Mouse (Mus musculus) heart, postnatal 0 days (tissue): Measurements from ENCODE around the gene Hpn. TPM values are rescaled to one million over a fixed set of nuclear protein-coding genes. Genes with fewer than 3 reads are reported as not detected.

Source experiments
- ATAC-seq: fragments of 200-750 bp; cut with Nextera tagmentation; 2 replicates; pipeline ENCODE4 v1.8.0; 2017; ENCODE audit warnings: low read depth, moderate number of reproducible peaks, moderate library complexity; ENCODE audit not compliant: insufficient read depth
- DNase-seq: peaks from one replicate; pipeline ENCODE4 v3.0.0-alpha.2; 2016; ENCODE audit warnings: low spot score
- H3K27ac ChIP-seq: fragments of 300-500 bp; sonication (generic); 2 replicates; pipeline ENCODE4 v1.5.1; 2014; ENCODE audit warnings: low read depth, mild to moderate bottlenecking
- H3K27me3 ChIP-seq: fragments of 300-500 bp; sonication (generic); 2 replicates; pipeline ENCODE4 v1.6.1; 2014; ENCODE audit warnings: low read length, mixed read lengths; ENCODE audit not compliant: control insufficient read depth, insufficient read depth
- H3K36me3 ChIP-seq: fragments of 300-500 bp; sonication (generic); replicated peaks from 2 replicates; pipeline ENCODE4 v1.6.1; 2014; ENCODE audit warnings: low read length, mixed read lengths; ENCODE audit not compliant: control insufficient read depth, insufficient read depth
- H3K4me1 ChIP-seq: fragments of 300-500 bp; sonication (generic); 2 replicates; pipeline ENCODE4 v1.6.1; 2014; ENCODE audit warnings: antibody characterized with exemption; ENCODE audit not compliant: control insufficient read depth, insufficient read depth
- H3K4me2 ChIP-seq: fragments of 300-500 bp; sonication (generic); 2 replicates; pipeline ENCODE4 v1.6.1; 2014; ENCODE audit warnings: low read depth, mild to moderate bottlenecking, low read length, moderate library complexity
- H3K4me3 ChIP-seq: fragments of 300-500 bp; sonication (generic); 2 replicates; pipeline ENCODE4 v1.5.1; 2014; ENCODE audit warnings: low read depth, low read length
- H3K9ac ChIP-seq: fragments of 300-500 bp; sonication (generic); replicated peaks from 2 replicates; pipeline ENCODE4 v1.6.1; 2014; ENCODE audit warnings: low read depth, low read length, mixed read lengths
- H3K9me3 ChIP-seq: fragments of 300-500 bp; sonication (generic); replicated peaks from 2 replicates; pipeline ENCODE4 v1.6.1; 2016; ENCODE audit warnings: low read length; ENCODE audit not compliant: control insufficient read depth
- CTCF ChIP-seq: IDR thresholded peaks from 2 replicates; pipeline ENCODE4 v1.5.1; 2016; ENCODE audit warnings: antibody characterized with exemption, control low read depth, low read depth
- EP300 ChIP-seq: IDR thresholded peaks from 2 replicates; pipeline ENCODE4 v1.6.1; 2016; ENCODE audit warnings: antibody characterized with exemption, low read depth
- WGBS: fragments of 180-500 bp; shearing (Covaris S2); extraction: QIAGEN DNeasy Blood & Tissue Kit; methylation state at CpG from one replicate; pipeline ENCODE4 v1.1.7; 2014; 5-methylcytosine and 5-hydroxymethylcytosine counted together
- polyA plus RNA-seq: library from polyadenylated mRNA; unstranded; fragments of >200 nt; fragmentation: Nextera tagmentation; extraction: Ambion mirVana; gene quantifications from 2 replicates; pipeline ENCODE4 v1.2.1, GENCODE M21; 2015
- total RNA-seq: library from RNA; depleted of rRNA; stranded (reverse); fragments of >200 nt; gene quantifications from 2 replicates; pipeline ENCODE4 v1.2.3, GENCODE M21; 2014; ENCODE audit warnings: low replicate concordance; rRNA removed

Hpn gene
- total and polyA plus RNA-seq, 2 experiments from 2014 or later: 1.7 to 10.5 TPM

GRCm38 (mm10) chr7:31049135-31049845 lies 65.8 kb downstream of the Hpn start:
- H3K9ac ChIP-seq: no peak overlapping the region
- no peak overlapping the region for H3K4me3 ChIP-seq
- peaks cover 25% of the 10 kb centered on the region for H3K4me1 ChIP-seq
- no peak overlapping the region for H3K27ac ChIP-seq
- no peak for ATAC-seq
- no peaks in the 10 kb centered on the region for H3K9me3 ChIP-seq
- H3K27me3 ChIP-seq: peaks cover 35% of the 10 kb centered on the region
- TF ChIP-seq CTCF (no peak), EP300 (no peak)
- no peak overlapping the region for H3K4me2 ChIP-seq
- DNase-seq: no peak
- 33% methylated on average over 5 of the region's 5 CpGs for WGBS
- no peaks in the 10 kb centered on the region for H3K36me3 ChIP-seq

Other genes starting within 250 kb of the Hpn start
- not detected in 2 replicates for gene Cd22, start 234.9 kb downstream of the Hpn start, total RNA-seq
- 0.08 and 0.23 TPM in 2 replicates for gene Cd22, start 234.9 kb downstream of the Hpn start, polyA plus RNA-seq
- gene Mag, start 200.4 kb downstream of the Hpn start, total RNA-seq: 0.38 and 1.2 TPM in 2 replicates
- 0.07 and 0.10 TPM in 2 replicates for gene Mag, start 200.4 kb downstream of the Hpn start, polyA plus RNA-seq
- not detected in 2 replicates for gene Hamp2, start 190.6 kb downstream of the Hpn start, total RNA-seq
- 0.44 TPM in 1 of 2 replicates, not detected in the other for gene Hamp2, start 190.6 kb downstream of the Hpn start, polyA plus RNA-seq
- 42.0 TPM in 1 of 2 replicates, not detected in the other for gene Hamp, start 171.3 kb downstream of the Hpn start, total RNA-seq
- 1.7 and 4.0 TPM in 2 replicates for gene Hamp, start 171.3 kb downstream of the Hpn start, polyA plus RNA-seq
- 101 and 109 TPM in 2 replicates for gene Usf2, start 158.5 kb downstream of the Hpn start, total RNA-seq
- 16.5 and 16.7 TPM in 2 replicates for gene Usf2, start 158.5 kb downstream of the Hpn start, polyA plus RNA-seq
- 6.2 and 12.8 TPM in 2 replicates for gene Lsr, start 141.8 kb downstream of the Hpn start, total RNA-seq
- gene Lsr, start 141.8 kb downstream of the Hpn start, polyA plus RNA-seq: 4.0 and 4.1 TPM in 2 replicates
- gene Fam187b, start 141.5 kb downstream of the Hpn start, total RNA-seq: 0.77 TPM in 1 of 2 replicates, not detected in the other
- gene Fam187b, start 141.5 kb downstream of the Hpn start, polyA plus RNA-seq: 0.18 and 0.58 TPM in 2 replicates
- 54.3 and 69.7 TPM in 2 replicates for gene Fxyd5, start 72.8 kb downstream of the Hpn start, total RNA-seq
- gene Fxyd5, start 72.8 kb downstream of the Hpn start, polyA plus RNA-seq: 41.5 and 46.4 TPM in 2 replicates
- gene Fxyd7, start 63.8 kb downstream of the Hpn start, total RNA-seq: 5.8 TPM in 1 of 2 replicates, not detected in the other
- gene Fxyd7, start 63.8 kb downstream of the Hpn start, polyA plus RNA-seq: 0.67 and 0.72 TPM in 2 replicates
- 499 and 572 TPM in 2 replicates for gene Fxyd1, start 58.1 kb downstream of the Hpn start, total RNA-seq
- 1,579 and 1,586 TPM in 2 replicates for gene Fxyd1, start 58.1 kb downstream of the Hpn start, polyA plus RNA-seq
- 0.27 and 2.7 TPM in 2 replicates for gene Lgi4, start 55.9 kb downstream of the Hpn start, total RNA-seq
- 0.08 and 0.19 TPM in 2 replicates for gene Lgi4, start 55.9 kb downstream of the Hpn start, polyA plus RNA-seq
- gene Fxyd3, start 38.6 kb downstream of the Hpn start, total RNA-seq: 0.81 and 0.92 TPM in 2 replicates
- 0.66 and 2.4 TPM in 2 replicates for gene Fxyd3, start 38.6 kb downstream of the Hpn start, polyA plus RNA-seq
- gene Scn1b, start 11.7 kb upstream of the Hpn start, total RNA-seq: 4.7 and 28.3 TPM in 2 replicates
- 4.2 and 5.3 TPM in 2 replicates for gene Scn1b, start 11.7 kb upstream of the Hpn start, polyA plus RNA-seq
- gene Gramd1a, start 40.6 kb upstream of the Hpn start, total RNA-seq: 53.9 and 57.2 TPM in 2 replicates
- 25.9 and 27.0 TPM in 2 replicates for gene Gramd1a, start 40.6 kb upstream of the Hpn start, polyA plus RNA-seq
- gene Scgb2b2, start 175.2 kb upstream of the Hpn start, total RNA-seq: not detected in 2 replicates
- not detected in 2 replicates for gene Scgb2b2, start 175.2 kb upstream of the Hpn start, polyA plus RNA-seq
- not detected in 2 replicates for gene Scgb1b2, start 176.5 kb upstream of the Hpn start, total RNA-seq
- not detected in 2 replicates for gene Scgb1b2, start 176.5 kb upstream of the Hpn start, polyA plus RNA-seq
- gene Scgb2b3, start 246.8 kb upstream of the Hpn start, total RNA-seq: not detected in 2 replicates
- gene Scgb2b3, start 246.8 kb upstream of the Hpn start, polyA plus RNA-seq: not detected in 2 replicates